Mouse (Mus musculus): Measurements from ENCODE around the gene Klhl29.

DNA sequence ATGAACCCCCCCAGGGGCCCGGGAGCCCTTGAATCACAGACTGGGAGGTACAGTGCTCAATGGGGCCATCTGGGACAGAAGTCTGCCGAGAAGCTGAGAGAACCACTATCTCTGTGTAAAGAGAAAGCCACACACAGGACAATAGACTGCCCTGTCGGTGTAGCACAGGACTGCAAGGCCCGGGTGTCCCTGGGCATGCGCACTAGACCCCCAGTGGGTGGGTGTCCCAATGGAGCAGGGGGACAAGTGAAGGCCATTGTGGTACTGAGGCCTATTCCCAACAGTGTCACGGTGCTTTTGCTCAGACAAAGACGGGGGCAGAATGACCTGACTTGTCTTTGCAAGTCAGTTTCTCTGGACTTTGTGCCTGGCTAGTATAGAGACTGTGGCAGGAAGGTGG is 186.6 kb downstream of the Klhl29 start:
- TF ChIP-seq EP300 (optimal IDR thresholded peaks at IDR 0.05) (no peak), CTCF (IDR thresholded peaks at IDR 0.05; ENCODE audit: low read depth) (no peak)
